Mouse (Mus musculus) kidney, adult 2 months (tissue): Measurements from ENCODE around the gene Pspn. TPM values are rescaled to one million over a fixed set of nuclear protein-coding genes. Genes with fewer than 3 reads are reported as not detected.

Experiments
- DNase-seq: peaks from one replicate; pipeline ENCODE4 v3.0.0; 2021
- H3K27ac ChIP-seq: fragments of 200-500 bp; 2 replicates; pipeline ENCODE4 v1.5.1; 2012; ENCODE audit warnings: low read depth, low read length, control low read depth, inconsistent platforms; ENCODE audit not compliant: insufficient read depth
- H3K27me3 ChIP-seq: fragments of 200-500 bp; replicated peaks from 2 replicates; pipeline ENCODE4 v1.6.1; 2012; ENCODE audit warnings: mild to moderate bottlenecking, moderate library complexity, low read length, inconsistent platforms; ENCODE audit not compliant: control insufficient read depth, insufficient read depth
- H3K36me3 ChIP-seq: fragments of 200-500 bp; 2 replicates; pipeline ENCODE4 v1.6.1; 2012; ENCODE audit warnings: mild to moderate bottlenecking, moderate library complexity, low read length, inconsistent platforms; ENCODE audit not compliant: control insufficient read depth, insufficient read depth
- H3K4me1 ChIP-seq: fragments of 200-500 bp; 2 replicates; pipeline ENCODE4 v1.6.1; 2011; ENCODE audit warnings: low read length; ENCODE audit not compliant: control insufficient read depth, insufficient read depth
- H3K4me3 ChIP-seq: fragments of 200-500 bp; 2 replicates; pipeline ENCODE4 v1.5.1; 2011; ENCODE audit warnings: mild to moderate bottlenecking, low read depth, low read length, control low read depth; ENCODE audit not compliant: insufficient read depth
- CTCF ChIP-seq: fragments of 200-500 bp; conservative IDR thresholded peaks from 2 replicates; pipeline ENCODE4 v1.5.1; 2011; ENCODE audit warnings: low read depth, mild to moderate bottlenecking, control low read depth, low read length, moderate library complexity, mixed read lengths; ENCODE audit not compliant: insufficient read depth, insufficient read length
- POLR2A ChIP-seq: fragments of 200-500 bp; IDR thresholded peaks from one replicate; pipeline ENCODE4 v1.6.1; 2011; ENCODE audit warnings: low read depth, low read length, control low read depth
- WGBS: fragments of 180-500 bp; shearing (Covaris S2); methylation state at CpG from one replicate; pipeline ENCODE4 v1.1.7; 2018; 5-methylcytosine and 5-hydroxymethylcytosine counted together
- polyA plus RNA-seq: library from polyadenylated mRNA; depleted of rRNA; stranded (reverse); fragments of >200 nt; gene quantifications from 2 replicates; pipeline ENCODE4 v1.2.3, GENCODE M21; 2012; rRNA removed

Gene Pspn
- polyA plus RNA-seq, result not detected in 2 replicates

DNA sequence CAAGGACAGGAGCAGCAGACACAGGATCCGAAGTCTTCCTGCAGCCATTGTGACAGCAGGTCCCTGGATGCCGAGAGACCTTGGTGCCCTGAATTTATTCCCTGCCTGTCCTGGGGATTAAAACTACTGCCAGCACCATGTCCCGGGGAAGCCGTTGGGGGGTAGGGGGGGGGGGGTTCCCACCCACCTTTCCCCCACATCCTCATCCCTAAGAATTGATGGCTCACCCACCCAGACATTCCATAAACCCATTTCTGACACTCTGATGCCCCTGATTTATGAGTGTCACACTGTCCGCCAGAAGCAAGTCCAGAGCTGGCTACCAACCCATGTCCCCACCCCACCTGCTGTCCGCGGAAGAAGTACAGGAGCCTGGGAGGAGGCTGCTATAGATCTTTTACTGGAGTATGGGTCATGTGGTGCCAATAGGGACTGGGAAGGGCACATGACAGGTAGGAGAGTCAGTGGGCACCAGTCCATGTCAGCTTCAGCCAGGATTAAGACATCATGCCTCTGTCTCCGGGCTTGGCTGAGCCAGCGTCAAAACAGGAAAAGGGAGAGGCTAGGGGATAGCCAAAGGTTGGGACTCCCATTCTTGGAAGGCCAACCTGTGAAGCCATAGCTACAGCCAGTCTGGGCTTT is at the start of gene Pspn:
TSS of gene Pspn (minus strand) at position 51 of the 642 bp plus-strand sequence.
- peak; percentile 33 for DNase-seq
- TF ChIP-seq CTCF (no peak), POLR2A (no peak)
- WGBS, result 71% methylated on average over 9 of the region's 9 CpGs
- Histone ChIP-seq H3K27me3 (no peaks in the 10 kb centered on the region), H3K27ac (no peak within 1 kb of the TSS), H3K36me3 (no peaks in the 10 kb centered on the region), H3K4me1 (peaks cover 3% of the 10 kb centered on the region; the same call in 1 of the 2 replicates), H3K4me3 (no peak within 1 kb of the TSS)

DNA sequence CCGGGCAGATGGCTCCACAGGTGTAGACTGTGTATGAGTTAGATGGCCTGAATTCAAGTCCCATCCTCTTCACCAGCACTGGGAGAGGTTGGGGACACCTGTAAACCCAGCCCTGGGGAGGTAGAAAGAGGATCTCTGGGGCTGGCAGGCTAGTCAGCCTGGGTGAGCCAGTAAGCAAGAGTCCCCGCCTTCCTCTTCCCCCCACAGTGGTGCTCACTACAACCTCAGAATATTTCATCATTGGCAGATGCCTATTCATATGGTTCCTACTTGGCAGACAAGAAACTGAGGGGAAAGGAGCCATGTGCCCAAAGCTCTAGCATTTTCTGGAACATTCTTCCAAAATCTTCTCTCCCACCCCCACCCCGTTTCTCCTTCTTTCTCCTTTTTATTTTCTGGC is 49.0 kb upstream of the Pspn start:
- WGBS, result 88% methylated on average over 3 of the region's 3 CpGs
- TF ChIP-seq POLR2A, result no peak
- no peak for TF ChIP-seq CTCF
- Histone ChIP-seq H3K4me3 (no peak overlapping the region), H3K27me3 (no peaks in the 10 kb centered on the region), H3K36me3 (no peaks in the 10 kb centered on the region; the same call in 1 of the 2 replicates), H3K4me1 (no peaks in the 10 kb centered on the region), H3K27ac (no peak overlapping the region)
- no peak for DNase-seq

DNA sequence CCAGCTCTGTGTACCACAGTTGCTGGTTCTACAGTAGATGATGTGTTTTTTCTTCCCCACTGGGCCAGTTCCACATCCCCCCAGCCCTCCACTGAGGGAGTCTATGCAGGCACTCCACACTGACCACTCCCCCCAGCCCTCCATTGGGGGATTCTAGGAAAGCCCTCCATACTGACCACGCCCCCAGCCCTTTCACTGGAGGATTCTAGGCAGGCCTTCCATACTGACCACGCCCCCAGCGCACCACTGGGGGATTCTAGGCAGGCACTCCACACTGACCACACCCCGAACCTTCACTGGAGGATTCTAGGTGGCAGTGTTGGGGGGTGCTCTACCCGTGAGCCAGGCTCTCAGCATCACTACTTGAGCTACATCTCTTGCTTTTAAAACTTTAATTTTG is 47.6 kb upstream of the Pspn start:
- Histone ChIP-seq H3K36me3 (no peaks in the 10 kb centered on the region; the same call in 1 of the 2 replicates), H3K27ac (no peak overlapping the region), H3K4me1 (no peaks in the 10 kb centered on the region), H3K4me3 (no peak overlapping the region), H3K27me3 (no peaks in the 10 kb centered on the region)
- 63% methylated on average over 5 of the region's 5 CpGs for WGBS
- TF ChIP-seq CTCF (no peak), POLR2A (no peak)
- DNase-seq, result no peak

DNA sequence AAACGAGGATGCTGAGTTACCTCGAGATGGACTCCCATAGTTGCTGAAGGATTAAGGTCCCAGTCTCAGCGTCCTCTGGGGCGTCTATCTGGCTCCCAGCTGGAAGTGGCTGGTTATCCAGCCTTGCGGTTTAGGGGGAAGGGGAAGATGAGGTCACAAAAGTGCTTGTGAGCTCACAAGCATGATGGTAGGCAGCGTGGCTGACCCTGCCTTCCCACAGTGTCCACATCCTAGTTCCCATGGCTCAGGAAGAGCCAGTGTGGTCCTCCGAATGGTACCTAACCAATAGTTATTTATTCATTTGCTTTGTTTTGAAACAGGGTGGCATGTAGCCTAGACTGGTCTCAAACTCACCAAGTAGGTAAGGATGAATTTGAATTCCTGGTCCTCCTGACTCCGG is 41.7 kb upstream of the Pspn start, which contains the start of gene Slc25a41:
TSS of gene Slc25a41 (minus strand) at position 101 of the 400 bp plus-strand sequence.
- H3K27me3 ChIP-seq, result no peaks in the 10 kb centered on the region; the same call in 1 of the 2 replicates
- H3K27ac ChIP-seq, result no peak within 1 kb of the TSS
- 81% methylated on average over 8 of the region's 8 CpGs for WGBS
- TF ChIP-seq CTCF (no peak), POLR2A (no peak)
- H3K36me3 ChIP-seq, result no peaks in the 10 kb centered on the region
- DNase-seq, result no peak
- no peak within 1 kb of the TSS for H3K4me3 ChIP-seq
- no peaks in the 10 kb centered on the region for H3K4me1 ChIP-seq

DNA sequence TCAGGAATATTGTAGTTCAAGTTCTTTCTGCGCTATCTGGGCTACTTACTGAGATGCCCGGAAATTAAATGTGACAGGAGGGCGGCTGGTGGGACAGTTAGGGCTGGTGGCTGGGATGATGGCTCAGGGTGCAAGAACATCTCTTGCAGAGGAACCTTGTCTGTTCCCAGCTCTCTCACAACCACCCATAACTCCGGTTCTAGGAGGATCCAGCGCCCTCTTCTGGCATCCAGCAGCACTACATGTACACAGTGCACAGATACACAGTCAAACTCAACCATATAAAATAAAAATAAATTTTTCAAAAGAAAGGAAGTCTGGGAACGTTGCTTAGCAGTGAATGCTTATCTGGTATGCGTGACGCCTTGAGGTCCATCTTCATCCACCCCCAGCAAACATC is 39.2 kb upstream of the Pspn start:
- Histone ChIP-seq H3K27ac (no peak overlapping the region), H3K4me3 (no peak overlapping the region), H3K36me3 (no peaks in the 10 kb centered on the region), H3K4me1 (no peaks in the 10 kb centered on the region), H3K27me3 (no peaks in the 10 kb centered on the region; the same call in 1 of the 2 replicates)
- TF ChIP-seq CTCF (peak; percentile 31; the same call in 1 of the 2 replicates), POLR2A (no peak)
- no peak for DNase-seq
- 44% methylated on average over 8 of the region's 8 CpGs for WGBS

DNA sequence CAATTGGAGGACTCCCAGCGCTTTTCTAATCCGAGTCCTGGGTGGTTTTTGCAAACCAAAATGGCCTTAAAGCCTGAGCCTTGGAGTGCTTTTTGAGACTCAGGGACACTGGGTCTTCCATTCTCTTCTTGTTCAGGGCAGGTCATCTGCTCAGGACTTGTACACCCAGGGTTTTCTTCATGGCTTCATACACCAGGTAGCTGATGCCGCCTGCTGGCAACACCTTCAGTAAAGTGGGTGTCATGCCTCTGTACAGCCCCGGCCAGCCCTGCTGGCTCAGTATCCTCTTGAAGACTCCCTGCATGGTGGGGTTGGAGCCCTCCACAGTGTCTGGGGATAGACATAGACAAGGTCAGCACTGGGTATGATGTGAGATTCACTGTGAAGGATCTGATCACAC is 33.0 kb upstream of the Pspn start:
- H3K27ac ChIP-seq, result no peak overlapping the region
- TF ChIP-seq CTCF (no peak), POLR2A (no peak)
- H3K36me3 ChIP-seq, result no peaks in the 10 kb centered on the region
- peaks cover 10% of the 10 kb centered on the region; the same call in 1 of the 2 replicates for H3K4me1 ChIP-seq
- no peak for DNase-seq
- H3K27me3 ChIP-seq, result no peaks in the 10 kb centered on the region
- WGBS, result 86% methylated on average over 4 of the region's 4 CpGs
- no peak overlapping the region for H3K4me3 ChIP-seq

DNA sequence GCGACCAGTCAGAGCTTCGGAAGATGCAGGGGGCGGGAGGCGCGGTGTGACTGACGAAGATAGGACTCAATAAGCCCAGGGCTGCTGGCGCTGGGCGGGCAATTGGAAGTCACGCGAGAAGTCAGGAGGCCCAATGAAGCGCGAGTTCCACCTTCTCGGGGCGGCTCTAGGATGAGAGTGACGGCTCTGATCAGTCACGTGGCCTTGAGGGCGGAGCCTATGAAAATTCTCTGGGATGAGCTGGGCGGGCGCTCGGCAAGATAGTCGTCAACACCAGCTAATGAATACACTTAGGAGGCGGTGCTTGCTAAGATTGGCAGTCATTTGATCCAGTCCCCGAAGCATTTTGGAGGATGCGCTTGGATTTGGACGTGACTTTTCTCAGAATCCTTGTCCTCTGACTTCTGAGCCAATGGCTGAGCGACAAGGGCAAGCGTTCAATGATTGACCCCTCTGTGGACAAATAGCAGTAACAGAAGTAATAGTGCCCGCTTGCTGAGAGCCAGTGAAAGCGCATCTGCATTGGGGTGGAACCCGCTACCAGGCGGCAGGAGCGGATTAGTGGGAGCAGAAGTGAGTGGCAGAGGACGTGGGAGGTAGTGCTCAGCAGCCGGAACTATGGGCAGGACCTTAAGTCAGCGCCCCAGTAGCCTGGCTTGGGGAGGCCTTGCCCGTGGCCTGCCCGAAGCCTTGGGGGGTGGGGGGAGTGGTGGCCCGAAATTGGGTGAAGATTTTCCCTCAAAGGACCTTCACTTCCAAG is 32.0 kb upstream of the Pspn start:
- H3K4me1 ChIP-seq, result peaks cover 10% of the 10 kb centered on the region; the same call in 1 of the 2 replicates
- WGBS, result under 1% methylated on average over 38 of the region's 38 CpGs
- no peaks in the 10 kb centered on the region for H3K27me3 ChIP-seq
- peak overlapping the region; percentile 86 for H3K27ac ChIP-seq
- TF ChIP-seq CTCF (no peak), POLR2A (peak; percentile 96)
- peak overlapping the region; percentile 46 for H3K4me3 ChIP-seq
- H3K36me3 ChIP-seq, result no peaks in the 10 kb centered on the region
- DNase-seq, result peak; percentile 100
